ENCODE assay signal across 10 mouse cellular contexts in genomic region chr19:56601901-56602347, GRCm38 (mm10). TPM values are rescaled to one million over a fixed set of nuclear protein-coding genes. Genes with fewer than 3 reads are reported as not detected.
A peak's percentile ranks its signal among the peaks of the same experiment; 100 is the strongest.
DNase-seq lines count a peak whose midpoint lies in the region; ATAC-seq and TF ChIP-seq lines count a peak whose summit lies in the region.
"Had no signal": no experiment of that assay in that cellular context is flagged by ENCODE, and none has a peak within 500 bp of the region (broad histone marks: within the 10 kb centered on the region; RNA-seq: fewer than 3 reads in every experiment).

No protein-coding gene starts in this region.

- in situ Hi-C loops in Patski (cut with MboI; ENCODE audit: low pct_unique_long_range_greater_than_20kb): no loop called here

- no peak overlapping the region for H3K9ac ChIP-seq in embryonic facial prominence, embryonic 14.5 days (ENCODE audit: low read depth, low read length)
- H3K9ac ChIP-seq in liver, embryonic 16.5 days (ENCODE audit: low read depth, low read length): no peak overlapping the region

- H3K4me1 ChIP-seq in embryonic facial prominence, embryonic 14.5 days (ENCODE audit: control insufficient read depth, insufficient read depth, low read length): no peaks in the 10 kb centered on the region; the same call in 1 of the 2 replicates
- H3K4me1 ChIP-seq in liver, embryonic 16.5 days (ENCODE audit: control insufficient read depth, low read depth, low read length): peaks cover 2% of the 10 kb centered on the region

- no peaks in the 10 kb centered on the region for H3K27me3 ChIP-seq in Patski
- no peaks in the 10 kb centered on the region for H3K27me3 ChIP-seq in embryonic facial prominence, embryonic 14.5 days (replicated peaks; ENCODE audit: control insufficient read depth, insufficient read depth, low read length)
- H3K27me3 ChIP-seq in liver, embryonic 16.5 days (ENCODE audit: control insufficient read depth, insufficient read depth, low read depth, low read length): no peaks in the 10 kb centered on the region

- peak; percentile 79 for ATAC-seq in Patski
- peak; percentile 62; the same call in 1 of the 2 replicates for ATAC-seq in embryonic facial prominence, embryonic 14.5 days (ENCODE audit: low read depth)
- ATAC-seq in liver, embryonic 16.5 days (ENCODE audit: low read depth): peak; percentile 91
- no peak for ATAC-seq in inflammation-experienced regulatory T-cells, adult 6 months

- H3K4me2 ChIP-seq in embryonic facial prominence, embryonic 14.5 days (ENCODE audit: low read depth, low read length): no peak overlapping the region
- H3K4me2 ChIP-seq in liver, embryonic 16.5 days (ENCODE audit: low read depth, low read length): no peak overlapping the region

- peak; percentile 58 for DNase-seq in Patski (ENCODE audit: low read depth, low spot score)
- peak; percentile 30 for DNase-seq in embryonic facial prominence, embryonic 14.5 days (ENCODE audit: low spot score)
- DNase-seq in kidney, adult 9 months: peak; percentile 94
- DNase-seq in T-cell, adult 2 months (ENCODE audit: low spot score): no peak
- no peak for DNase-seq in testis, postnatal 10 days (ENCODE audit: low spot score)
- DNase-seq: cerebellum, adult 18-20 months; gastrocnemius, postnatal 36 days had no signal

- H3K4me3 ChIP-seq in embryonic facial prominence, embryonic 14.5 days (ENCODE audit: low read depth, low read length): no peak overlapping the region
- no peak overlapping the region for H3K4me3 ChIP-seq in liver, embryonic 16.5 days (ENCODE audit: low read depth, low read length)

- WGBS in embryonic facial prominence, embryonic 14.5 days: 59% methylated on average over 15 of the region's 15 CpGs
- WGBS in liver, embryonic 16.5 days (ENCODE audit: insufficient replicate concordance): 69% methylated on average over 15 of the region's 15 CpGs

- no peaks in the 10 kb centered on the region for H3K9me3 ChIP-seq in embryonic facial prominence, embryonic 14.5 days (ENCODE audit: control insufficient read depth, low read length)
- no peaks in the 10 kb centered on the region for H3K9me3 ChIP-seq in liver, embryonic 16.5 days (replicated peaks; ENCODE audit: control insufficient read depth, low read length)

- H3K36me3 ChIP-seq in embryonic facial prominence, embryonic 14.5 days (ENCODE audit: control insufficient read depth, insufficient read depth, low read length): peaks cover 29% of the 10 kb centered on the region
- H3K36me3 ChIP-seq in liver, embryonic 16.5 days (ENCODE audit: control insufficient read depth, insufficient read depth): peaks cover 6% of the 10 kb centered on the region

- no peak for TF ChIP-seq CTCF in Patski (IDR thresholded peaks at IDR 0.05)

- POLR2A ChIA-PET in Patski (lab: Charles Lee): no interaction called here

- CTCF ChIA-PET in Patski (lab: Charles Lee): no interaction called here

- H3K27ac ChIP-seq in embryonic facial prominence, embryonic 14.5 days (replicated peaks; ENCODE audit: low read depth, low read length): no peak overlapping the region
- peak overlapping the region; percentile 76 for H3K27ac ChIP-seq in liver, embryonic 16.5 days (ENCODE audit: low read length)
- H3K27ac ChIP-seq: macrophage had no signal

RNA-seq across cellular contexts. Expression of gene Nhlrc2, which starts 53.9 kb away (rescaled TPM):
- polyA plus RNA-seq in Patski (2021): 18.4 TPM
- 13.1 and 13.9 TPM in 2 replicates for polyA plus RNA-seq in embryonic facial prominence, embryonic 14.5 days (2014; fragmentation: Nextera tagmentation; extraction: Ambion mirVana)
- 7.2 and 7.8 TPM in 2 replicates for polyA plus RNA-seq in liver, embryonic 16.5 days (2015; fragmentation: Nextera tagmentation; extraction: Ambion mirVana)
- polyA plus RNA-seq in inflammation-experienced regulatory T-cells, adult 6 months (2017; shearing (Covaris generic)): 1 to 10 TPM; 5.7 to 8.1 (median 7.1) TPM

RNA-seq across cellular contexts. Expression of gene Dclre1a, which starts 53.9 kb away (rescaled TPM):
- polyA plus RNA-seq in Patski (2021): 19.6 TPM
- 12.8 and 16.6 TPM in 2 replicates for polyA plus RNA-seq in embryonic facial prominence, embryonic 14.5 days (2014; fragmentation: Nextera tagmentation; extraction: Ambion mirVana)
- 16.1 and 16.9 TPM in 2 replicates for polyA plus RNA-seq in liver, embryonic 16.5 days (2015; fragmentation: Nextera tagmentation; extraction: Ambion mirVana)
- polyA plus RNA-seq in inflammation-experienced regulatory T-cells, adult 6 months (2017; shearing (Covaris generic)): 10 to 100 TPM in 1 of 3 experiments, 1 to 10 TPM in 2; 8.0 to 15.1 (median 8.9) TPM

Comparison
In these comparisons a context has a peak if more than half of its experiments do, and no peak if none do; other contexts are left out.
1. DNase-seq: peak in Patski (single experiment), embryonic facial prominence, embryonic 14.5 days (single experiment) and kidney, adult 9 months (single experiment); none in T-cell, adult 2 months (single experiment) and testis, postnatal 10 days (single experiment).